Comparison of ENCODE assay signal across 18 mouse cellular contexts in the genomic region with DNA sequence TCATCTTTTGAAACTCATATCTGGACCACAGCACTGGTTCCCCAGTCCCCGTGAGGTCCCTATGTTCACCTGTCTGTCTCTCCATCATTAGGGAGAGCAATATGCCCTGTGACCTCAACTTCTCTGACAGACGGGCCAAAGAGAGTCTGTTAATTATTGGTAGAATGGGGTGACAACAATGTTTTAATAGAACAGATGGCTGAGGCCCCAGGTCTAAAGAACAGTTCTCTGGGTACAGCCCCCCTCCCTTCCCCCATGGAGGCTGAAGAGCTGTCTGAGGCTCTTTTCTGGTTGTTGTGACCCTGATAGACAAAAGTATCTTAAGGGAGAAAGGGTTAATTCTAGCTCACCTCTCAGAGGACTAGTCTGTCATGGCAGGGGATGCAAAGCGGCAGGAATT. TPM values are rescaled to one million over a fixed set of nuclear protein-coding genes. Genes with fewer than 3 reads are reported as not detected.
DNase-seq lines count a peak whose midpoint lies in the region; ATAC-seq lines count a peak whose summit lies in the region.
"Had no signal": no experiment of that assay in that cellular context is flagged by ENCODE, and none has a peak within 500 bp of the region (broad histone marks: within the 10 kb centered on the region; RNA-seq: fewer than 3 reads in every experiment).

No protein-coding gene starts in this region.

- no peak overlapping the region for H3K4me2 ChIP-seq in liver, embryonic 15.5 days
- H3K4me2 ChIP-seq in liver, embryonic 11.5 days, result no peak overlapping the region
- H3K4me2 ChIP-seq: forebrain, embryonic 13.5 days; heart, embryonic 12.5 days had no signal

- no peaks in the 10 kb centered on the region for H3K9me3 ChIP-seq in liver, embryonic 15.5 days (replicated peaks)
- no peaks in the 10 kb centered on the region for H3K9me3 ChIP-seq in liver, embryonic 11.5 days (ENCODE audit: control insufficient read depth, low read length)
- H3K9me3 ChIP-seq: embryonic facial prominence, embryonic 10.5 days; heart, embryonic 12.5 days; hindbrain, embryonic 10.5 days had no signal

- 78% methylated on average over 3 of the region's 3 CpGs for WGBS in liver, embryonic 15.5 days (ENCODE audit: insufficient replicate concordance)
- 74% methylated on average over 3 of the region's 3 CpGs for WGBS in liver, embryonic 11.5 days

- H3K36me3 ChIP-seq in liver, embryonic 15.5 days (replicated peaks), result no peaks in the 10 kb centered on the region
- H3K36me3 ChIP-seq in liver, embryonic 11.5 days (ENCODE audit: control insufficient read depth, insufficient read depth, low read length), result no peaks in the 10 kb centered on the region
- H3K36me3 ChIP-seq: embryonic facial prominence, embryonic 10.5 days; heart, embryonic 12.5 days; hindbrain, embryonic 10.5 days had no signal

- no peak for ATAC-seq in liver, embryonic 15.5 days (ENCODE audit: insufficient read depth)
- no peak for ATAC-seq in liver, embryonic 11.5 days (replicated peaks; ENCODE audit: low FRiP score)
- ATAC-seq: activated CD4-positive, CD25-positive, alpha-beta regulatory T cell, adult 4 months; forebrain, embryonic 13.5 days; forebrain, postnatal 0 days; Patski had no signal

- H3K4me3 ChIP-seq in liver, embryonic 15.5 days (replicated peaks), result no peak overlapping the region
- H3K4me3 ChIP-seq in liver, embryonic 11.5 days (ENCODE audit: low read depth, low read length), result no peak overlapping the region
- H3K4me3 ChIP-seq: embryonic facial prominence, embryonic 10.5 days; forebrain, embryonic 13.5 days; gastrocnemius, adult 2 months; heart, embryonic 12.5 days; hindbrain, embryonic 10.5 days had no signal

- no peaks in the 10 kb centered on the region for H3K27me3 ChIP-seq in liver, embryonic 15.5 days
- H3K27me3 ChIP-seq in liver, embryonic 11.5 days (replicated peaks; ENCODE audit: control insufficient read depth, insufficient read depth, low read length), result no peaks in the 10 kb centered on the region
- H3K27me3 ChIP-seq: forebrain, embryonic 13.5 days; heart, embryonic 12.5 days; Patski had no signal

- peak overlapping the region; percentile 63 for H3K27ac ChIP-seq in liver, embryonic 15.5 days (replicated peaks)
- no peak overlapping the region for H3K27ac ChIP-seq in liver, embryonic 11.5 days (ENCODE audit: low read depth, low read length)
- H3K27ac ChIP-seq: embryonic facial prominence, embryonic 10.5 days; forebrain, embryonic 13.5 days; hindbrain, embryonic 10.5 days had no signal

- H3K4me1 ChIP-seq in liver, embryonic 15.5 days (replicated peaks), result peaks cover 19% of the 10 kb centered on the region
- H3K4me1 ChIP-seq in liver, embryonic 11.5 days (replicated peaks; ENCODE audit: control insufficient read depth, insufficient read depth, low read length), result peaks cover 7% of the 10 kb centered on the region
- H3K4me1 ChIP-seq: forebrain, embryonic 13.5 days; hindbrain, embryonic 10.5 days had no signal

- no peak overlapping the region for H3K9ac ChIP-seq in liver, embryonic 15.5 days
- no peak overlapping the region for H3K9ac ChIP-seq in liver, embryonic 11.5 days (ENCODE audit: low read depth, low read length)
- H3K9ac ChIP-seq: forebrain, embryonic 13.5 days; forebrain, postnatal 0 days; heart, embryonic 12.5 days had no signal

- DNase-seq in kidney, adult 18-20 months, result peak; percentile 34
- no peak for DNase-seq in kidney, postnatal 4 days
- DNase-seq in liver, embryonic 11.5 days (ENCODE audit: low spot score), result no peak
- peak; percentile 35 for DNase-seq in kidney, postnatal 14 days
- DNase-seq in right cerebral cortex, postnatal 10 days (ENCODE audit: low spot score in 2 of 2), result no peak
- DNase-seq: adrenal gland, postnatal 14 days; cerebellum, adult 11-12 months; cerebellum, postnatal 10 days; forebrain, postnatal 0 days; gastrocnemius, adult 2 months; gastrocnemius, postnatal 25 days had no signal

RNA-seq across cellular contexts. Expression of a gene that starts 37.2 kb away (rescaled TPM):
- polyA plus RNA-seq in liver, embryonic 15.5 days (2015; fragmentation: Nextera tagmentation; extraction: Ambion mirVana), result 87.2 and 90.0 TPM in 2 replicates
- 233 and 249 TPM in 2 replicates for polyA plus RNA-seq in liver, embryonic 11.5 days (2014; fragmentation: Nextera tagmentation; extraction: Ambion mirVana)

RNA-seq across cellular contexts. Expression of a gene that starts 55.3 kb away (rescaled TPM):
- 77.1 and 78.3 TPM in 2 replicates for polyA plus RNA-seq in liver, embryonic 15.5 days (2015; fragmentation: Nextera tagmentation; extraction: Ambion mirVana)
- polyA plus RNA-seq in liver, embryonic 11.5 days (2014; fragmentation: Nextera tagmentation; extraction: Ambion mirVana), result 133 and 147 TPM in 2 replicates

RNA-seq across cellular contexts. Expression of a gene that starts 58.9 kb away (rescaled TPM):
- polyA plus RNA-seq in liver, embryonic 15.5 days (2015; fragmentation: Nextera tagmentation; extraction: Ambion mirVana), result 0.36 and 0.63 TPM in 2 replicates
- polyA plus RNA-seq in liver, embryonic 11.5 days (2014; fragmentation: Nextera tagmentation; extraction: Ambion mirVana), result 0.11 TPM in 1 of 2 replicates, not detected in the other
- polyA plus RNA-seq: activated CD4-positive, CD25-positive, alpha-beta regulatory T cell, adult 4 months; embryonic facial prominence, embryonic 10.5 days; hindbrain, embryonic 10.5 days had no signal

Comparison
In these comparisons a context has a peak if more than half of its experiments do, and no peak if none do; other contexts are left out.
1. DNase-seq: peak in kidney, adult 18-20 months (single experiment) and kidney, postnatal 14 days (single experiment); none in kidney, postnatal 4 days (0 of 2), liver, embryonic 11.5 days (single experiment) and right cerebral cortex, postnatal 10 days (0 of 2).